ENCODE assay signal across 19 mouse cellular contexts in the genomic region with DNA sequence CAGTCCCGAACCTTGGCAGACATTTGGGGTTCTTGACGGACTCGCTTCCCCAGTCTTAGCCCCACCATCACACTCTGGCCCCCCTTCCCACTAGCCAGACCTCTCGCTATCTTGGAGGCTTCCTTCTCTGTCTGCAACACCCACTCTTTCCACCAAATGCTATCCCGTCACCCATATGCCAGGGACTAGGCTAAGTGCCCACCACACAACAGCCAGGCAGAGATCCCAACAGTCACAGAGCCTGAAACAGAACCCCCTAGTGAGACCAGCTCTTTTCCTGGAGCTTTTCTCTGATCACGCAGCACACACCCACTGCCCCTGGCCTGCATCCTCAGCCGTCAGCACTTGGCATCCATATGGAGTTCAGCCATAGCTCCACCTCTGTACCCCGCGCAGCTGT. TPM values are rescaled to one million over a fixed set of nuclear protein-coding genes. Genes with fewer than 3 reads are reported as not detected.
DNase-seq lines count a peak whose midpoint lies in the region; ATAC-seq lines count a peak whose summit lies in the region.
"Had no signal": no experiment of that assay in that cellular context is flagged by ENCODE, and none has a peak within 500 bp of the region (broad histone marks: within the 10 kb centered on the region; RNA-seq: fewer than 3 reads in every experiment).

No protein-coding gene starts in this region.

- no peaks in the 10 kb centered on the region for H3K36me3 ChIP-seq in limb, embryonic 12.5 days
- H3K36me3 ChIP-seq: liver, embryonic 12.5 days had no signal

- no peak overlapping the region for H3K9ac ChIP-seq in limb, embryonic 12.5 days (replicated peaks)
- H3K9ac ChIP-seq: liver, embryonic 12.5 days had no signal

- ATAC-seq in frontal cortex, adult (ENCODE audit: low TSS enrichment), result peak; percentile 58
- ATAC-seq in limb, embryonic 12.5 days (ENCODE audit: insufficient number of reproducible peaks, insufficient read depth, low FRiP score, low TSS enrichment, low read depth), result peak; percentile 45; the same call in 1 of the 2 replicates
- ATAC-seq: activated CD4-positive, CD25-positive, alpha-beta regulatory T cell, adult 4 months; liver, embryonic 12.5 days; midbrain, embryonic 16.5 days; Patski had no signal

- no peak for DNase-seq in frontal cortex, postnatal 25 days (ENCODE audit: low spot score in 2 of 2)
- peak; percentile 36 for DNase-seq in left cerebral cortex, postnatal 4 days
- no peak for DNase-seq in left cerebral cortex, postnatal 10 days (ENCODE audit: extremely low spot score in 1 of 2, low spot score in 2 of 2)
- peak; percentile 56 for DNase-seq in brain, adult 2 months (ENCODE audit: low read depth, low spot score)
- no peak for DNase-seq in urinary bladder, postnatal 36 days (ENCODE audit: low spot score in 2 of 2)
- DNase-seq: adrenal gland, postnatal 36 days; cerebellum, adult 8-10 months; gastrocnemius, postnatal 10 days; kidney, adult 18-20 months; kidney, postnatal 10 days; right cerebral cortex, postnatal 25 days had no signal

- 50% methylated on average over 9 of the region's 9 CpGs for WGBS in limb, embryonic 12.5 days

- intact Hi-C loops in left cerebral cortex, postnatal 4 days (cut with DNase I), result no loop called here
- intact Hi-C loops in left cerebral cortex, postnatal 10 days (cut with DNase I), result no loop called here

- H3K27me3 ChIP-seq in limb, embryonic 12.5 days, result peaks cover 6% of the 10 kb centered on the region; the same call in 1 of the 2 replicates
- H3K27me3 ChIP-seq: Patski had no signal

- no peak overlapping the region for H3K27ac ChIP-seq in limb, embryonic 12.5 days
- H3K27ac ChIP-seq: liver, embryonic 12.5 days had no signal

- H3K4me1 ChIP-seq in limb, embryonic 12.5 days (replicated peaks), result peaks cover 43% of the 10 kb centered on the region

- H3K9me3 ChIP-seq in limb, embryonic 12.5 days, result no peaks in the 10 kb centered on the region
- H3K9me3 ChIP-seq: liver, embryonic 12.5 days had no signal

- H3K4me2 ChIP-seq in limb, embryonic 12.5 days, result peak overlapping the region; percentile 26
- H3K4me2 ChIP-seq: liver, embryonic 12.5 days had no signal

- H3K4me3 ChIP-seq in limb, embryonic 12.5 days (replicated peaks), result no peak overlapping the region
- H3K4me3 ChIP-seq: liver, embryonic 12.5 days had no signal

RNA-seq across cellular contexts. Expression of gene Pdia5, which starts 5.0 kb away (rescaled TPM):
- total RNA-seq in left cerebral cortex, postnatal 4 days (2021), result 1 to 10 TPM; 6.6 to 7.4 TPM
- 1 to 10 TPM; 4.3 to 5.1 TPM for total RNA-seq in left cerebral cortex, postnatal 10 days (2021)
- 24.1 and 27.9 TPM in 2 replicates for polyA plus RNA-seq in limb, embryonic 12.5 days (2016; fragmentation: Nextera tagmentation; extraction: Ambion mirVana)
- polyA plus RNA-seq: activated CD4-positive, CD25-positive, alpha-beta regulatory T cell, adult 4 months had no signal

RNA-seq across cellular contexts. Expression of gene Sema5b, which starts 55.2 kb away (rescaled TPM):
- total RNA-seq in left cerebral cortex, postnatal 4 days (2021), result 10 to 100 TPM; 29.9 to 30.5 TPM
- total RNA-seq in left cerebral cortex, postnatal 10 days (2021), result 10 to 100 TPM; 27.4 to 29.5 TPM
- 9.4 and 10.0 TPM in 2 replicates for polyA plus RNA-seq in limb, embryonic 12.5 days (2016; fragmentation: Nextera tagmentation; extraction: Ambion mirVana)
- total RNA-seq: megakaryocyte, adult 5-6 weeks had no signal
- polyA plus RNA-seq: activated CD4-positive, CD25-positive, alpha-beta regulatory T cell, adult 4 months; C2C12 had no signal

Comparison
In these comparisons a context has a peak if more than half of its experiments do, and no peak if none do; other contexts are left out.
1. DNase-seq: peak in left cerebral cortex, postnatal 4 days (single experiment) and brain, adult 2 months (single experiment); none in frontal cortex, postnatal 25 days (0 of 2), left cerebral cortex, postnatal 10 days (0 of 2) and urinary bladder, postnatal 36 days (0 of 2).